Mouse (Mus musculus): Measurements from ENCODE around the gene Rab11fip4. TPM values are rescaled to one million over a fixed set of nuclear protein-coding genes. Genes with fewer than 3 reads are reported as not detected.

Gene Rab11fip4
- polyA plus RNA-seq, 3 experiments from 2014 or later, result 10.3 to 14.3 (median 12.6) TPM

DNA sequence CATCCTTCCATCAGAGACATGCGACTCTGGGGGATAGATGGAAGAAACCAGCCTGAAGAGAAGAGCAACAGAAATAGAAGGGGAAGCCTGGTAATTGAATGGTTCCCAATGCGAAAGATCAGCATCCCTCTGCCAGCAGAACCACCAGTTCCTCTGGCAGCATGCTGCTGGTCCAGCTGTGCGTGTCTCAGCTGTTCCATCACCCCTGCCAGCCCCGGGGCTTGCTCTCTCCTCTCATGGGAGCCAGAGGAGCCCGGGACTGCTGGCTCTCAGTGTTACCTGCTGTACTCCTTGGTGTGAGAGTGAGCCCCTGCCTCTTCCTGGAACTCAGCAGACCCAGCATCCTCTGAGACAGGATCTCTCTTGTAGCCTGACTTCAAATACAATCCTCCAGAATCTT is 24.9 kb downstream of the Rab11fip4 start:
- ATAC-seq, result no peak

DNA sequence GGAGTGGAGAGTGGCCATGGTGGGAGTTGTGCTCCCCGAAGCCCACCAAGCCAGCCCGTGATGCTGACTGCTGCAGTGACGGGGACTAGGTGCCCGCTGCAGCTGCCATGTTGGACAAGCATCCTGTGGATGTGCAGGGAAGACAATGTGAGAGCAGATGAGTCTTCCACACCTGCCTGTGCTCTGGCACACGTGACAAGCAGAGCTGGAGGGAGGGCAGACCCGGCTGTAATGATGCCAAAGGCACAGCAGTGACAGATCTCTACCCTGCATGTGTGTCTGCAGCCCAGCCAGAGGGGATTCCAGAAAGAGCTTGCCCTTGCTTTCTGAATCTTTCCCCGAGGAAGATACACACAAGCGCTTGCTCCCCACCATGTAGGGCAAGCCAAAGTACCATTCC is 27.0 kb downstream of the Rab11fip4 start:
- ATAC-seq, result no peak

DNA sequence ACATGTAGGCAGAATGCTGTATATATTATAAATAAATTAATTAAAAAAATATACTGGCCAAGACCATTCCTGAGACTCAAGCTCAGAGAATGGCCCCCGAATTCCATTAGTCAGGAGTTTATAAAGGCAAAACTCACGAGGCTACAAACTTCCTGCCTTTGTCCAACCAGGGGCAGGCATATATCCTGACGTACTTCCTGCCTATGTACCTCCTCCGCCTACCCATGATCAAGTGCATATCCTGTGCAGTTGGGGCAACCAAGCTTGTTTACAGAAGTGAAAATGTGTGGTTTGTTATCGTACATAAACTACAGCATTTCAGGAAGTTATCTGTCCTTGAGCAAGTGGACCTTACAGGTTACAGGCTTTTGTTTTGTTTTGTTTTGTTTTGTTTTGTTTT is 32.0 kb downstream of the Rab11fip4 start:
- peak; percentile 99 for ATAC-seq

DNA sequence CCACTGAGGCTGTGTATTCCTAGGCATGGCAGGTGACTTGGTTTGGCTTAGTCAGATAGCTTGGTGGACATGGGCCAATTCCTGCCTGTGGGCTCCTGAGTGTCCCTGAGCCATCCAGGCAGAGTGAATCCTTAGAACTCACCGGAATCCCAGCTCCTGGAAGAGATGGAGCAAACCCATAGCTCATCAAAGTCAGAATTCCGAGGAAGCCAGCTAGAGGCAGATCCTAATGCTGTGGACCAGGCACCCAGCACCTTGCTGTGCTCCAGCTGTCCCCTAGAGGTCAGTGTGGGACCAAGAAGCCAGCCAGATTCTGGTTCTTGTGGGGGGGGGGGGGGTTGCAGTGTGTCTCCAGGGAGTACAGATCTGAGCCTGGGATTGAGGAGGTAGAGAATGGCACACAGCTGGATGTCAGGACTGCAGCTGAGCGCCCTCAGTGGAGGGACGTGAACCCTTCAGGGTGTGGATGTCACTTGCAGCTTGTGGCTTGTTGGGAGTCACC is 33.8 kb downstream of the Rab11fip4 start:
- no peak for ATAC-seq

DNA sequence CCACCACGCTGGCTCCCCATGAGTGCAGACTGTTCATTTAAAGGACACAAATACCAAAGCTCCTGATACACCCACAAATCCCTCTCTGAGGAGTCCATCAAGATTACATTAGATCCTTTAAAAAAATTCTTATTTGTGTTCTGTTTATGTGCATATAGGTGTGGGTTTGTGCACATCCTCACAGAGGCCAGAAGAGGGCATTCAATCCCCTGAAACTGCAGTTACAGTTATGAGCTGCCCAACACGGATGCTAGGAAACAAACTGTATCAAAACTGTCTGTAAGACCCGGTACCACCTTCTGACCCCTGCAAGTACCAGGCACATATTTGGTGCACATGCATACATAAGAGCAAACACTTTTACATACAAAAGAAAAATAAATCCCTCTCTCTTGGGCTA is 37.7 kb downstream of the Rab11fip4 start:
- peak; percentile 61 for ATAC-seq

DNA sequence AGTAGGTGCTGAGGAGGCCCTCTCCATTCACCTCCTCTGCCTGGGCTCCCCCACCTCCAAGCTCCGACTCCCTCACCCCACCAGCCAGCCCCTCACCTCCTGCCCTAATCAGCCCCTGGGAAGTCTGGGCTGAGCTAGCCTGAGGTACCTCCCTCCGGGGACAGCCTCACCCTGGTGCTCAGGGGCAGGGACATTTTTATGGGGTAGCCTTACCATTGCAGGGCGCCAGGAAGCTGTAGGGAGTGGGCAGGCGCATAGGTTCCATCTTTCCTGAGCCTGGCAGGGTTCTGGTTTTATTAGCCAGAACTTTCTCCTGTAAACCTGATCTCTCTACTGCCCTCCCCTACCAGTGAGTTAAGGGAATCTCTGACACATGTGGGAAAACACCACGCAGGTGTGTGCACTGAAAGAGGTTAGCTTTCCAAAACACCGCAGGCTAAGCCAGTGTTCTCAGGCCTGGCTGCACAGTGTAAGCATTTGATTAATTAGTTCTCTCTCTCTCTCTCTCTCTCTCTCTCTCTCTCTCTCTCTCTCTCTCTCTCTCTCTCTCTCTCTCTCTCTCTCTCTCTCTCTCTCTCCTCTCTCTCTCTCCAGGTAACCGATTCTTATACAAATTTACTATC is 38.9 kb downstream of the Rab11fip4 start:
- ATAC-seq, result no peak

DNA sequence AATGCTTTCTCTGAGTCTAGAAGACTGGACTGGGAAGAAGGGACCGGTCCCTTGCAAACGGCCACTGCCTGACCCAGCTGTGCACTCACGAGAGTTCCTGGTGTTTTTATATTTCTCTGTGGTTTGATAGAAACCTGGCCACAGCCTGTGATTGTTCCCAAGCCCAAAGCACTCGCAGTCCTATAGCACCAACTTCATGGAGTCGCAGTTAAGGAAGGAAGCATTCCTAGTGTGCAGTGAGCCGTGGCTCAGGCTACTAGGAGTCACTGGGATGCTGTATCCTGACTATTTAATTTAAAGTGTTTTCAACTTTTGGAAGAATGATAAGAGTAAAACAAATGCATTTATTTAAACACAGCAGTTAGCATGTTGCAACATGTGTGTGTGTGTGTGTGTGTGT is 39.5 kb downstream of the Rab11fip4 start:
- no peak for ATAC-seq

DNA sequence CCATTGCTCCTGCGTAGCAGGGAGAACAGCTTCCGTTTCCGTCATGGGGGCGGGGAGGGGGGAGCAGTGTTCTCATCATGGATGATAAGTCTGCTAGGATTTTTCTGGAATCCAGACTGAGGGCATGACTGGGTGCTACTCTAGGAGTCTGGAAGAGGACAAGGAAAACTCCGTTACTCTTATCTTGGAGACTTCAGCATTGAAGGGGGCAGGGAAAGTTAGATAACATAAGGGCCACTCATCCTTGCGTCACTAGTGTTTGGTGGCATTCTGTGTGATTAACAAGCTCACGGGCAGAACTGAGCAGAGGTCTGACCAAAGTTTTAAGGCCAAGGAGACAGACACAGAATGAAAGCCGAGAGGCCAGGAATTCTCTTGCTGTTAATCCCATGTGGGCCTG is 42.4 kb downstream of the Rab11fip4 start:
- no peak for ATAC-seq

DNA sequence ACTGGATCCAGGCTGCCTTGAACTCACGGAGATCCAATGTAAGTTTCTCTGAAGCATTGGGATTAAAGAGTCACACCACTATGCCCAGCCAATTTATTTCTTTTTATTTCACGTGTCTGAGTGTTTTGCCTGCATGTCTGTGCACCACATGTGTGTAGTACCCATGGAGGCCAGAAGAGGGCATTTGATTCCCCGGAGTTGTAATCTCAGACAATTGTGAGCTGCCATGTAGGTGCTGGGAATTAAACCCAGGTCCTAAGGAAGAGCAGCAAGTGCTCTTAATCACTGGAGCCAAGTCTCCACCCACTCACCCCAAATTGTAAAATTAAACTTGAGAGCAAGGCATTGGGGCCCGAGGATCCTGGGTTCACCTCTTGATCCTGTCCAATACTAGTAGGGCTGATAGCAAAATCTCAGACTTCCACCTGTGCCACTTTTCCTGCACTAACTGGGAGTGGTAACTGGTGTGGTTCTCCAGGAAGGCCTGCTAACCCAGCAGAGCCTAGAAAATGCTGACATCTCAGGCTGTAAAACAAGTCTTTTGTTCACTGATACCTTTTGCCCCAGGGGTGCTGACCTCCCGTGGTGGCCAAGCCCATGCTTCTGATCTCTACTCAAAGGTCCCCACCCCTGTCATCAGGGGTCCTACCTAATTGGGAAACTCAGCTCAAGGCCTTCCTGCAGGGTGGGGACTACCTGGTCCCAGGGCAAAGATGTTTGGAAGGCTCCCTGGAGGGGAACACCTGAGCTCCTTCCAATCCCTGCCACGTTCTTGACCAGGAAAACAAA is 44.8 kb downstream of the Rab11fip4 start:
- ATAC-seq, result no peak

DNA sequence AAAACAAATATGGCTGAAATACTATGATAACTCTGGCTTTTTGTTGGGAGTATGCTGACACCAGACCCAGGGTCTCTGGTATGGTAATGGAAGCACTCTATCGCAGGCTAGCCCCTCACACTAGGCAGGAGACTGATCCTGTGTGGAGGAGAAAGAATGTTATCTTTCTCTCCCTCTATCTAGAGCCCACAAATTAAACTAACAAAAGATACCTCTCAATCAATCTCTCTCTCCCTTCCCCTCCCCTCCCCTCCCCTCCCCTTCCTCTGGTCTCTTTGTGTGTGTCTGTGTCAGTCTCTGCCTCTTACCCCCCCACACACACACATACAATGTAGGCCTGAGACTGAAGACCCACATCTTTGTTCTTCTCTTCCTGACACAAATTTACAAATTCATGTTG is 45.5 kb downstream of the Rab11fip4 start:
- no peak for ATAC-seq

DNA sequence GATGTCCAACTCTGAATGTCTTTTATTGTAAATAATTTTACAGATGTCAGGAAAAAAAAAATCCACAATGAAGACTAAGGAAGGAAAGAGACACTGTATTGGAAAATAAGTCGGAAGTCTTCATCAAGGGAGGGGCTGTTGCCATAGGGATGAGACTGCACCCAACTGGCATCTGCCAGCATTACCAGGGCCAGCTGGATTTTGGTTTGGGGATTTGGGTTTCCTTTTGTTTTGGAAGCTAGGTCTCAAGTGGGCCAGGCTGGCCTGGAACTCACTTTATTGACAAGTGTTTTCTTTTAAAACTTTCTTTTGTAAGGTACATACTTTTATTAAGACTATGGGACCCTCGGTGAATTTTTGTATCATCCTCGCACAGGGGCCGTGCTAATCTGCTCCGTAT is 47.7 kb downstream of the Rab11fip4 start:
- ATAC-seq, result no peak

DNA sequence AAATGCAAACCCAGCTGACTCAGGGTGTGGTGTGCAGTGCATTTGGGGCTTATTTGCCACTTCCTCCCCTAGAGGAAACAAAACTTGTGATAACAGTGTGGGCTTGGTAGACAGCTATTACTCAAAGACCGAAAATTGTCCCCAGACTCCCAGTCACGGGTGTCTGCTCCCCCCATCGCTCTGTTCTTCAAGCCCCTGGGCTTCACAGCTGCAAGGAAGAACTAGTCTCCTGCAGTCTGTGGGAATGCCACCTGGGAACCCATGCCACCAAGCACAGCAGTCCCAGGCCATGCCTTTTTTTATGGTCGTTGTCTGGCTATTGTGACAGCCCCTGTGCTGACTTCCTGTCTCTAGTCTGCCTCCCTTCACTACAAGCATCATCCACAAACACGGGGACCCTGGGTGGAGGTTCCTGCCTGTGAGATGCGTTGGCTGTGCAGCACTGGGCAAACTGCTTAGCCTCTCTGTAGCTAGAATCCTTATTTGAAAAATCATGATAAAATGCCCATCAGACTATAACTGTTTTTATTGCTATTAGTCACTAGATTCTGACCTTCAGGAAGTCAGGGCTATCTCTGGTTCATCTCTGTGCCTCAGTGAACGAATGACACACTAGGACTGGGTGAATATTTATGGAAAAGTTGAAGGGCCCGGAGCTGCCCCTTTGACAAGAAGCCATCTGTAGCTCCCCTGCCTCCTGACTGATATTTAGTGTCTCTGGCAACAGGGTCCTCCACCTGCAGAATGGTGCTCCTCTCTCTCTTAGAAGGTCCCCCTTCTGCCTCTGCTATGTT is 50.1 kb downstream of the Rab11fip4 start:
- ATAC-seq, result peak; percentile 92

DNA sequence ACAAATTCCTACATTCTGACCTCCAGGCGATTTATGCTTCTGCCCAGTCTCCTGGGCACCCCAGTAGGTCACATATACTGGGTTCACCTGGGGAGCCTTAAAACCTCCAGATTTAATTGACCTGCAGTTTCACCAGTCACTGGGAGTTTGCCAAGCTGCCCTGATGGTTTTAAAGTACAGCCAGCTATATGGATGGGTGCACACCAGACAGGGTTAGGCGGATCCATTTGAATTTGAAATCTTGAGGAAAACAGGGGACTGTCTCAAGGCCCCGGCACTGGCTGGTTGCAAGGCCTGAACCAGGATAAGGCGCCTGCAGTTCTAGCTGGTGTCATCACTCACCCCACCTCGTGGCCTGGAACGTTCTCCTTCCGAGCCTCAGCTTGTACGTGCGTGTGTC is 52.7 kb downstream of the Rab11fip4 start:
- no peak for ATAC-seq

DNA sequence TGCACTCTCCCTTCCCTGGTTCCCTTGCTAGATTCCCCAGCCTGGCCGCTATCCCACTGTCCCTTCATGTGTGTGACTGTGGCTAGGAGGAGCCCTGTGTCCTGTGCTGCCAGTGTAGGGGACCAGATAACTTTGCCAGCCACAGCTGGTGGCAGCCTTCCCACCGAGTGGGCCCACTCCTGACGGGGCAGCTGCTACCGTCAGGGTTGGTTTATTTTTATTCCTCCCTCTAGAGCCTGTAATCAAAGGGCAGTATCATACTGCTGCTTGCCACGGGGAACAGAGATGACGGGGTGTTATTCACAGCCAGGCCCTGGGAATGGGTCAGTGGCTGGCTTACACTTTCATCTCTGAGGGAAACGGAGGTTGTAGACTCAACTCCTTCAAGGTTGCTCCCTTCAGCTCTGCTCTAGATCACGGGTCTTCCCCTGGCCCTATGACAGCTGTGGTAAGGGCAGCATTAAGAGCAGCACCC is 53.7 kb downstream of the Rab11fip4 start:
- no peak for ATAC-seq

DNA sequence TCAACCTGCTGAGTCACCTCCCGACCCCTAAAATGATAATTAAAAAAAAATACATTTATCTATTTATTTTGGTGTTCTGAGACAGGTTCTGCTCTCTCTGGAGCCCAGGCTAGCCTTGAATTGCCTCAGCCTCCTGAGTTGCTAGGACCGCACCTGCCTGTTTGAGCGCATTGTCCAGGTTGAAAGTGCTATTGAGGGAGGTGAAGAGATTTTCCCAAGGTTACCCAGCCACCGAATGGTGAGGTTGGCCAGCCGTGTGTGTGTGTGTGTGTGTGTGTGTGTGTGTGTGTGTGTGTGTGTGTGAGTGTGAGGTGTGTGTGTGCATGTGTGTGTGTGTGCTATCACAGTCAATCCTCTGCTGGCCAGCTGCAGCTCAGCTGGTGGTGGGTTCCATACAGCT is 55.0 kb downstream of the Rab11fip4 start:
- no peak for ATAC-seq

DNA sequence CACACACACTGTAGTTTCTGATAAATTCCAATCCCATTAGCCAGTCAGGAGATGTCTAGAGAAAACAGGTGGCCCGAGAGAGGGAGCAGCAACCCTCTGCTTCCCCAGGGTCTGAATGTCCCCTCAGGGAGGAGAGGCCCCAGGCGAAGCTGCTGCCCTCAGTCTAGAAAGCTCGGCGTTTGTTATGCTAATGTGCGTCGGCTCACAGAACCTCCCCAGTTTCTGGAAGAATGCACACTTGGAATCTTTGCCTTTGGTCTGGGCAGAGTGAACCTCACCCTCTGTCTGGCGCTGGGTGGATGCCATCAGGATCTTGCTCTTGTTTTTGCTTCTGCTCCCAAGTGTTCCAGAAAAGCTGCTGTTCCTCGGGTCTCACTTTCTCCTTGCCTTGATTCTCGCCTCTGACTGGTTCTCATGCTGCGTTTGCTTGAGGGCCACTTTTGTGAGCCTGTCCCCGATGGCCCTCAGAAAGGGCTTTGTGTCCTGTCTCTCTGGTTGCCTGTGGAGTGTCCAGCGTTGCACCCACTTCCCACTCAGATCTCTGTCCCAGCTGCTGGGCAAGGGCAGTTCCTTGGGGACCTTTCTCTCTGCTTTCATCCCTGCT is 55.6 kb downstream of the Rab11fip4 start:
- ATAC-seq, result no peak

DNA sequence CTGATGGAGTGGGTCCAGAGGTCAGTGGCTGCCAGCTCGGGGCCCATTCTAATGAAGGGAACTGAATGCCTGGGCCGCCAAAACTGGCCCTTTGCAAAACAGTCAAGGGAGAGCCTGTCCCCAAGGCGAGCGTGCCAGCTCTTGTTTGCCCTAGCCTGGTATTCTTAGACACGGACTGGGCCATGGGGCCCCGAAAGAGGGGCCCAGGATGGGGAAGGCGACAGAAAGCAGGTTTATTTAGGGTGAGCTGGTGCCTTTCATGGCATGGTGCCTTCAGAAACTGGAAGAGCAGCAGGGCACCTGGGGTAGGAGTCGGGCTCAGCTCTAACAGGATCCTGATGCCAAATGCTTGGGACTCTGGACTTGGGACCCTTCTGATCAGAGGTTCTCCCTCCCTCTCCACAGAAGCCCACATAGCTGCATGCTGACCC is 56.1 kb downstream of the Rab11fip4 start:
- no peak for ATAC-seq

DNA sequence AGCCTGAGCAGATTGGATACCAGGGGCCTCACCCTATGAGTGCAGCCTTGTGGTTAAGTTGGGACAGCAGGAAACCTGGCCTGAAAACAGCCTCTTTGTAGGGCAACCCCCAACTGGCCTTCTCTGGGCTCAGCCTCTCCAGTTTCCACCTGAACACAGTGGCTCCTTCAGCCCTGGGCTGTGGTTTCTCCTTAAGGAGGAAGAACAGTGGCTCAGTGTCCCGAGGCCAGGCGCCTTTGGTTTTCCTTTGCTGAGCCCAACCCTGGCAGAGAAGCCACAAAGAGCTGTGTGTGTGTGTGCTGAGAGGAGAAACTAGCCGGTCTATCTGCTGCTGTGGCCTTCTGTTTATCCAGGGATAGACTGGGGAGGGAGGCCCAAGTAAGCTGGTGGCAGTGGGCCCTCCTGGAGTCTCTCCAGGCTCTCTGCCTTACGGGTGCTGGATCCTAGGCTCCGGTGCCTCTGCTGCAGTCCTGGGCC is 59.4 kb downstream of the Rab11fip4 start:
- no peak for ATAC-seq

DNA sequence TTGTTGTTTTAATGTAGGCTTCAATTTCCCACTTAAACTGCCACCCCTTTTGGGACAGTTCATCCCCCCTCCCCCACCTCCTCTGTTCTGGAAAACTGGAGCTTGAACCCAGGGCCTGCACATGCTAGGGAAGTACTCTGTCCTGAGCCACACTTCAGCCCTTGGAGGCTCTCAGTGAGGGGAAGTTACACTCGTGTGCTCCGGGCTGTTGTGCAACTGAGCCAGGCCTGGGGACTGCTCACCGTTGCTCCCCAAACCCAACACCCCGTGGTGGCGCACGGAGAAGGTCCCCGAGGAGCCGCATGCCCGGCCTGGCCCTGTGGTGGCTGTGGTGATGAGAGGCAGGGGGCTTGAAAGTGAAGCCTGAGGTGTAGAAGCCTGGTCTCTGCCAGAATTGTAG is 61.2 kb downstream of the Rab11fip4 start:
- no peak for ATAC-seq

DNA sequence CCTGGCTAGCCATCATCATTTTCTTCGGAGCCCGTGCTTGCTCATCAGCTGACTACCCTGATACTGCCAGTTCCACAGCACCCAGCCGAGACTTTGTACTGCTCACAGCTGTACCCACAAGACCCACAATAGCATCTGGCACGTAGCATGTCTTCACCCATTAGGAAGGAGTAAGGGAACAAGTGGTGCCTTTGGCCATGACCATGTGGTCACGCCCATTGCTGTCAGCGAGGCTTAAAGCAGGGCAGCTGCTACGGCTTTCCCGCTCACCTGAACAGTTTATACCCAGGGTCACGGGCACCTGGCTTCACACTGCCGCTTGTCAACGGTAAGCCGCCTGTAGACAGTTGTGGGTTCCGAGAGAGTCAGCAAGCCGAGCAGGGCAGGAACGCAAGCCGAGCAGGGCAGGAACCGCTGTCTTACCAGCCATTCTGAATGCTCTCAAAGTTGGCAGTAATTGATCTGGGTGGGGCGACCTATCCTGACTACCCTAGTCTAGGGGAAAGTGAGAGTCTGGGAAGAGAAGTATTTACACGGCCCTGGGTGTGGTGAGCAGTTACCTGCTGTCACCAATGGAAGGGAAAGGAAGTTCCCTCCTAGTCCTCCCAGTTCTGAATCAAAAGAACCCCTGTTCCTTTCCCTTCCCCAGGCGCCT is 62.0 kb downstream of the Rab11fip4 start:
- ATAC-seq, result peak; percentile 27

DNA sequence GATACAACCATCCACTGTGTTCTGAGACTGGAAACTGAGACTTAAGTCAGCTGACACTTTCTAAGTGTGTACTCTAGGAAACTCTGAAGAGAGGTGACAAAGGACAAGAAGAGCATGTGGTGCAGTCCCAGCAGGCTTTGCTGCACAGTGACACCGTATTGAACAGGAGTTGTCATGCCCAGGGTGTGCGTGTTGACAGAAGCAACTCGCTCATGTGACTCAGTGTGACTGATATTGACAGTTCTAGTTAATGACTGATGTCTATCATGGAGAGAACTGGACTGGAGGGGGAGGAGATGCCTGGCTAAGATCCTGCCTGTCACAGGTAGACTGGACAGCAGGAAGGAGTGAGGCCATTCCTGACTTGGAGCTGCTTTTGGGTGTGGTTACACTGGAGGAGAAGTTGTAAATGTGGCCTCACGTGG is 63.4 kb downstream of the Rab11fip4 start:
- ATAC-seq, result no peak

DNA sequence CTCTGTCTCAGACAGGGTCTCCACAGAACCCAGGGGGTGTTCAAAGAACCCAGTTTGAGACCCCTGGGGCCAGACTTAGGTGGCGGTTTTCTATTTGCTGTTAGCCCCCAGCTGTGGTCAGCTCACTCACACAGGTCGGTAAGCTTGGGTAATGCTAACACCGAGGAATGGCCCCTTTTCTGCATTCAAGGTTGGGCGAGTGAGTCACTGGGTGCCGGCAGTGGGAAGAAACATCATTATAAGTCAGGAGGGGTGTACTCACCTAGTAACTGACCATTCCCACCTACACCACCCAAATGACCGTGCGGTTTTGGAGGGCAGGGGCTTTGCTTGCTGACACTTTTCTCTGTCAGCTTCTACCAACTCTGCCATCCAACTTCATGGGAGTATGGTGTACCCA is 64.6 kb downstream of the Rab11fip4 start:
- ATAC-seq, result no peak

Measured in inflammation-experienced regulatory T-cells, adult 6 months (primary cell).